Mouse (Mus musculus) lung, postnatal 0 days (tissue): ENCODE results near the gene Psmb10.

Source experiments
- CTCF ChIP-seq: IDR thresholded peaks from 2 replicates; pipeline ENCODE4 v1.5.1; 2016; ENCODE audit warnings: antibody characterized with exemption, mild to moderate bottlenecking
- EP300 ChIP-seq: IDR thresholded peaks from 2 replicates; pipeline ENCODE4 v1.6.1; 2016; ENCODE audit warnings: antibody characterized with exemption, mild to moderate bottlenecking, control low read depth

- TF ChIP-seq CTCF = peak; percentile 27
- no peak for TF ChIP-seq EP300
These were observed 44.9 kb downstream of the Psmb10 start, which contains the start of gene Nrn1l for GRCm38 (mm10) chr8:105893339-105893738.
